Mouse (Mus musculus) right cerebral cortex, postnatal 14 days (tissue): ENCODE measurements at regions not wholly inside any gene's neighbourhood (a gene's known extent, or its start where the extent isn't known, plus 50 kb on each side); places are given as distances from the start of the nearest gene placed in this dataset.

Experiments used
- DNase-seq: peaks from one replicate; pipeline ENCODE4 v3.0.0; 2022

GRCm38 (mm10) chr11:8377301-8377700 lies 287.0 kb downstream of the Tns3 start:
- no peak for DNase-seq

GRCm38 (mm10) chr11:8365545-8365944 lies 298.8 kb downstream of the Tns3 start:
- no peak for DNase-seq

DNA sequence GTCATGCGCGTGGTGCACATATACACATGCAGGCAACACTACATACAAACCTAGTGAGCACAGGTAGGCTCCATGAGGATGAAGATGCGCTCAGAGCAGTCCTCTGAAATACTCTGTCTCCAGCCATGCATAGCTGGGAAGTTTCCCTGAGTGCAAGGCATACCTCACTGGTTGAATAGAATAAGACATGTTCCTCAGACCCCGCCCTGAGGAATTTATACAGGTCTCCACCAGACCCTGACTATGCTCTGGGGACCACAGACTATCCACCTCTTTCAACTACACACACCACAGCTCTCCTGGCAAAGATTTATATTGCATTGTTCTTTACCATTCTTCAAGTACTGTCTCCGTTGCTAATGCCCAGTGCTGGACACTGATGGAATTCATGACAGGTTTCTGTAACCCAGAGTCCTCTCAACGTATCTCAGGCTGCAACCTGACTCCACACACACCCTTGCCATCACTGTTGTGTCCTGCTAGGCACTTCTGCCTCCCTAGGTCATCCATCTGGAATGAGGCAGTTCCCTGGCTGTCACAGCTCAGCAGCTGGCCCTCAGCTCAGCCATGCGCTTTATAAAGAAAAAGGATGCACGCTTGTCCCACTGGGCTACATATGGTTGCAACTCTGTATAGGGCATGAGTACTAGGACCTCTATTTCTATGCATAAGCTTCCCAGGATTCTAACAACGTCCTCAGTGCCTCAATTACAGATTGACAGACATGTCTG lies 299.5 kb downstream of the Tns3 start:
- no peak for DNase-seq

DNA sequence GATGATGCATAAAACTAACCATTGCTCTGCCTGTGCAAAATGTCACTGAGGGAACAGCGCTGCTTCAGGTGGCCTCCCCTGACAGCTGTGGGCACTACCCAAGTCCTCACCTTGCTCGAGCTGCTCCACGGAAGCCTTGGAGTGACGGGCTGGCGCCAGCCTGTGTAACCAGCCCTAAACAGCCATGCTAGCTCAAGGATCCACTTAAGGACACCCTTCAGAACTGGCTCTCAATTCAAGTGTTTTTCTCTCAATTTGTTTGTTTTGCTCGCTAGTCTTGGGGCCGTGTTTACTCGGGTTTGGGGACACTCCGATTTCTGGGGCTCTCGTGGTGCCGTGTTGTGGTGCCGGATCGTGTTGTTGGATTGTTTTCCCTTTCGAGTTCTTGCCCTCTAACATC lies 319.4 kb downstream of the Tns3 start:
- DNase-seq: no peak

DNA sequence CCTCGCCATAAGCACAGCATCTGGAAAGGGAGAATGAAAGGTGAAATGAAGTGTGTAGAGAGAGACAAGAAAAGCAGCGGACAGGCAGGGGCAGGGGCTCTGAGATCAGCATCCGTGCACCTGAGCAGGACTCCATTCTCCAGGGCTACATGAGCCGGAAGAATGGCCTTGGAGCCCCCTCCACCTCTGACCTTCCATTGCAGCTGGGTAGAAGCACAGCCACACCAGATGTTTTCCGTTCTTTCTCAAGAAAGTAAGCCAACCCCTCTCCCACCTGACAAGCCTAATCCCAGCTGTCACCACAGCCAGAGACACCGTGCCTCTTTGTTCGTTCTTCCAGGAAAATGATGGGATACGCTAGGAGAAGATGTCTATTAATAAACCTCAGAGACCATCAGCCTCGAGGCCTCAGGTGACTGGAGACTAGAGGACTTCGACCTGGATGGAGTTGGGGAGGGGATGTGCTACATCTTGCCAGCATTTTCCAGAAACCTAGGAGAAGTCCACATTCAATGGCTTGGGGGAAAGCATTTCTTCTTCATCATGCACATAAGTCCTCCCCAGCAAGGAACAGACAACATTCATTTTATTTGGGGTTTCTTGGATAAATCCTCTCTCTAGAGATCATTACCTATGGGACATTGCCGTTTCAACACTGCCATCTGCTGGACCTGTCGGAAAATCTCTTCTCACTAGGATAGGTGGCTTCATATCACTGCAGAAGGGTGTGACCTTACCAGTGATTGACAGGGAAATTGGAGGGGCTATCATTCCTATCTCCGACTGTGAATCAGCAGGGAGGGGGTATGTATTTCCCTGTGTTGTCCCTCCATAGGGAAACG lies 361.8 kb downstream of the Tns3 start:
- DNase-seq: peak; percentile 54

GRCm38 (mm10) chr11:8297462-8297861 lies 366.9 kb downstream of the Tns3 start:
- DNase-seq: no peak

- DNase-seq: no peak
Measured at GRCm38 (mm10) chr11:8293322-8294014, 370.9 kb downstream of the Tns3 start.

DNA sequence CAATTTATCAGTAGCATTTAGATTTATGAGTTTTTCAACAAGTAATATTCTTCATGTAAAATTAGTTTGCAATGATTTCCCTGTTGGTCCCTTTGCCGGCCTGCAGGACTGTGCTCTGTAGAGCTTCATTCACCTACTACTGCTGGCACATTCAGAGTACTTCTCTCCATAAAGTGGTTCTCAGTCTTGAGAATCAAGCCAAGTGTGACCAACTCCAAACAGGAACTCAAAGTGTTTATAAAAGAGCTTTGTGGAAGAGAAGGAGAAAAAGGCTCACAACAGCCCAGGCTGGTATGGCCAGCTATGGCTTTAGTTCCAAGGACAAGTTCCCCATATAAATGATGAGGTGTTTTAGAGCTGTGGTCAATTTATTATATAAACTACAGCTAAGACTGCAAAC lies 379.1 kb downstream of the Tns3 start:
- no peak for DNase-seq

- no peak for DNase-seq
Measured at GRCm38 (mm10) chr11:8275203-8275602, 389.1 kb downstream of the Tns3 start.

- DNase-seq: no peak
Measured at GRCm38 (mm10) chr11:8269171-8269570, 395.2 kb downstream of the Tns3 start.

DNA sequence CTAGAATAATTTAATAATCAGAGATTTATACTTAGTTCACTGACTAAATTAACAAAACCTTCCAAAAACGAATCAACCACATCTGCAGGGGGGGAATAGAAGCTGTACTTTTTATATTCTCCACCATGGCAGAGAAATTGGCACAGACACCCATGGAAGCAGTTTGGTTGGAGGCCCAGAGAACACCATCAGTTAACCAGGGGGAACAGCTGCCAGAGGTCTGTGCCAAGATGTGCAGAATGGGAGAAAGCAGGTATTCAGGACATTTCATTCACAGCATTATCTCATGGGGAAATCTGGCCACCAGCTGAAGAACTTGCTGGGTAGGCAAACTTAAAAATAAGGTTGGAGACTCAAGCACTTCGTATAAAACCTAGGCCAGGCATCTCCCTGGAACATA lies 410.3 kb downstream of the Tns3 start:
- DNase-seq: no peak

GRCm38 (mm10) chr11:8251360-8251759 lies 413.0 kb downstream of the Tns3 start:
- DNase-seq: no peak

- DNase-seq: no peak
Measured at GRCm38 (mm10) chr11:8249468-8249867, 414.9 kb downstream of the Tns3 start.

- no peak for DNase-seq
Measured at GRCm38 (mm10) chr11:8247535-8247934, 416.8 kb downstream of the Tns3 start.

- no peak for DNase-seq
Measured at GRCm38 (mm10) chr11:8247024-8247423, 417.3 kb downstream of the Tns3 start.

- DNase-seq: no peak
Measured at GRCm38 (mm10) chr11:8245408-8246003, 418.8 kb downstream of the Tns3 start.

GRCm38 (mm10) chr11:8238498-8238897 lies 425.8 kb downstream of the Tns3 start:
- no peak for DNase-seq

- no peak for DNase-seq
Measured at GRCm38 (mm10) chr11:8237556-8237955, 426.8 kb downstream of the Tns3 start.

GRCm38 (mm10) chr11:8236056-8236455 lies 428.3 kb downstream of the Tns3 start:
- DNase-seq: no peak

DNA sequence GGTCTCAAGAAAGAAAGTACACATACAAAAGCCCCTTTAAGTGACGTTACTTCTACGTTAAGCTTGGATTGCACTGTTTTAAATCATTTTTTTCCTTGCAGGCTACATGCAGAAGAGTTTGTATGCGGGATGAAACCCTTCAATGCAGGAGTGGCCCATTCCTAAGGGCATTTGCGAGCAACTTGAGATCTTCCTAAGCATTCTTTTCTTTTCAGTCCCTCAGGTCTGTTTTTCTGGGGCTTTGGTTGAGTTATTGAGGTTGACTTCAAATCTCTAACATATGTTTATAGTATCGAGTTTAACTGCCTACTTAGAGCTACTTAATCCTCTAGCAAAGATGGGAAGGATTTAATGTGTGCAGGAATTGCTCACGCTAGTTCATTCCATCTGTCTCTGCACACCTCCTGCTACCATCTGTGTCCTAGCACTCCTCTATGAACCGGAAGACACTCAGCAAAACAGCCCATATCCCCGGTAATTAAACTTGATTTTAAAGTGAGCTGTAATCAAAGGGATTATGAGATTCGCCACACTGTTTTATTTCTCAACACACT lies 431.6 kb downstream of the Tns3 start:
- DNase-seq: no peak

GRCm38 (mm10) chr11:8229787-8230186 lies 434.5 kb downstream of the Tns3 start:
- DNase-seq: no peak

GRCm38 (mm10) chr11:8227772-8228425 lies 436.4 kb downstream of the Tns3 start:
- DNase-seq: no peak
